Mouse (Mus musculus) liver, adult 2 months (tissue): Measurements from ENCODE around the gene Mamstr.
"Not testable (repeated sequence)": the region's sequence is repeated elsewhere in the genome, so short reads cannot be mapped to it uniquely, and the experiment has no call there.

Experiments used
- CTCF ChIP-seq: fragments of 200-500 bp; IDR thresholded peaks from 2 replicates; pipeline ENCODE4 v1.5.1; 2011; ENCODE audit warnings: low read depth, low read length, control low read depth
- POLR2A ChIP-seq: fragments of 200-500 bp; IDR thresholded peaks from 2 replicates; pipeline ENCODE4 v1.6.1; 2011; ENCODE audit warnings: low read length, control low read depth; ENCODE audit not compliant: insufficient read depth; ENCODE audit errors: extremely low read depth

GRCm38 (mm10) chr7:45650484-45650883, 10.7 kb downstream of the Mamstr start:
- not testable (repeated sequence) for TF ChIP-seq CTCF, POLR2A
